Mouse (Mus musculus) liver, adult 2 months (tissue): ENCODE data around the gene Tmem218. TPM values are rescaled to one million over a fixed set of nuclear protein-coding genes. Genes with fewer than 3 reads are reported as not detected.

ENCODE experiments used
- DNase-seq: peaks from one replicate; pipeline ENCODE4 v3.0.0-alpha.2; 2011; ENCODE audit warnings: low read depth, low spot score; ENCODE audit errors: extremely low read depth
- H3K27ac ChIP-seq: fragments of 200-500 bp; replicated peaks from 2 replicates; pipeline ENCODE4 v1.5.1; 2012; ENCODE audit warnings: low read depth, mild to moderate bottlenecking, control low read depth, inconsistent platforms, low read length; ENCODE audit not compliant: insufficient read depth
- H3K27me3 ChIP-seq: fragments of 200-500 bp; 2 replicates; pipeline ENCODE4 v1.6.1; 2012; ENCODE audit warnings: mild to moderate bottlenecking, moderate library complexity, low read length, inconsistent platforms; ENCODE audit not compliant: control insufficient read depth, insufficient read depth
- H3K36me3 ChIP-seq: fragments of 200-500 bp; 2 replicates; pipeline ENCODE4 v1.6.1; 2012; ENCODE audit warnings: low read length, inconsistent platforms; ENCODE audit not compliant: control insufficient read depth, insufficient read depth
- H3K4me1 ChIP-seq: fragments of 200-500 bp; 2 replicates; pipeline ENCODE4 v1.6.1; 2011; ENCODE audit warnings: low read length; ENCODE audit not compliant: control insufficient read depth, insufficient read depth
- H3K4me3 ChIP-seq: fragments of 200-500 bp; 2 replicates; pipeline ENCODE4 v1.5.1; 2011; ENCODE audit warnings: low read depth, mild to moderate bottlenecking, control low read depth, low read length, moderate library complexity; ENCODE audit not compliant: insufficient read depth
- H3K79me2 ChIP-seq: fragments of 200-500 bp; 2 replicates; pipeline ENCODE4 v1.6.1; 2012; ENCODE audit warnings: inconsistent platforms, mild to moderate bottlenecking, low read length, moderate library complexity; ENCODE audit not compliant: control insufficient read depth, insufficient read depth
- H3K9ac ChIP-seq: fragments of 200-500 bp; 2 replicates; pipeline ENCODE4 v1.6.1; 2012; ENCODE audit warnings: low read depth, mild to moderate bottlenecking, control low read depth, inconsistent platforms, low read length
- CTCF ChIP-seq: fragments of 200-500 bp; IDR thresholded peaks from 2 replicates; pipeline ENCODE4 v1.5.1; 2011; ENCODE audit warnings: low read depth, low read length, control low read depth
- POLR2A ChIP-seq: fragments of 200-500 bp; IDR thresholded peaks from 2 replicates; pipeline ENCODE4 v1.6.1; 2011; ENCODE audit warnings: low read length, control low read depth; ENCODE audit not compliant: insufficient read depth; ENCODE audit errors: extremely low read depth
- WGBS: fragments of 180-500 bp; shearing (Covaris S2); methylation state at CpG from one replicate; pipeline ENCODE4 v1.1.7; 2018; 5-methylcytosine and 5-hydroxymethylcytosine counted together
- polyA plus RNA-seq: library from polyadenylated mRNA; depleted of rRNA; stranded (reverse); fragments of >200 nt; gene quantifications from 2 replicates; pipeline ENCODE4 v1.2.3, GENCODE M21; 2012
- total RNA-seq: library from RNA; depleted of rRNA; stranded (reverse); fragments of >200 nt; gene quantifications from 2 replicates; pipeline ENCODE4 v1.2.3, GENCODE M21; 2014

Gene Tmem218
- total and polyA plus RNA-seq, 2 experiments = 1.1 to 1.4 TPM

DNA sequence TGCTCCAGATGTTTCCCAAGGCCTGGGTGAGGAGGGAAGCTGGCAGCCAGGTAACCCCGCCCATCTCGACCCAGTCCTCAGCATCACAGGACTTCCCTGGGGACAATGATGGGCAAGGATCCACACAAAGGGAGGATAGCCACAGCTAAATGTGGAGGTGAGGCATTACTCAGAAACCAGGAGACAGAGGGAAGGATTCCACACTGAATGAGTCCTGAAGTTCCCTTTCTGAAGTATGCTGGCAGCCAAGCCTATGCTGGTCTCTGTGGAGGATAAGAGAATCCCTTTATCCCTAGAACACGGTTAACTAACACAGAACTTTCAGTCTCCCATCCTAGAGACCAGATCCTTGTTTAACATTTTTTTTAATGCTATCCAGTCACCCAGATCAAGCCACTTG is 20.0 kb upstream of the Tmem218 start:
- H3K4me1 ChIP-seq = no peaks in the 10 kb centered on the region
- 90% methylated on average over 3 of the region's 3 CpGs for WGBS
- no peak overlapping the region for H3K27ac ChIP-seq
- no peaks in the 10 kb centered on the region for H3K36me3 ChIP-seq
- no peak overlapping the region for H3K4me3 ChIP-seq
- no peaks in the 10 kb centered on the region for H3K79me2 ChIP-seq
- DNase-seq = no peak
- no peaks in the 10 kb centered on the region for H3K27me3 ChIP-seq
- H3K9ac ChIP-seq = no peak overlapping the region
- TF ChIP-seq POLR2A (no peak), CTCF (no peak)

DNA sequence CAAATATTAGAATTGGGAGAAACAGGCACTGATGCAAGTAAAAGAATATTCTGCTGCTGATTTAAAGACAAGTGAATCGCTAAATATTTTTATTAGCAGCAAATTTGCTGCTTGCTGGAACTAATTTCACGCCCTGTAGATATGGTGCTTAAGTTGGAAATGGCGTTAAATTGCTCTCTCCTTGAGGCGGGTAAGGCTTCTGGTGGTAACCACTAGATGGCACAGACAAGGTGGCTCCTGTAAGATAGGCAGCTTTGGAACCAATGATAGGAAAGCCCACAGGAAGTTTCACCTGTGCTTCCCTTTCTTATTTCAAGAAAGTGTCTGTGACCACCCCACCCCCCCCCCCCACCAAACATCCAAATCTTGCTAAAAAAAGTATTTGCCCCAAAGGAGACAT is 11.0 kb upstream of the Tmem218 start:
- Histone ChIP-seq H3K9ac (no peak overlapping the region), H3K79me2 (no peaks in the 10 kb centered on the region), H3K36me3 (no peaks in the 10 kb centered on the region), H3K27ac (no peak overlapping the region), H3K4me3 (no peak overlapping the region), H3K27me3 (no peaks in the 10 kb centered on the region), H3K4me1 (no peaks in the 10 kb centered on the region)
- TF ChIP-seq POLR2A (no peak), CTCF (no peak)
- no peak for DNase-seq
- 89% methylated on average over 4 of the region's 4 CpGs for WGBS

DNA sequence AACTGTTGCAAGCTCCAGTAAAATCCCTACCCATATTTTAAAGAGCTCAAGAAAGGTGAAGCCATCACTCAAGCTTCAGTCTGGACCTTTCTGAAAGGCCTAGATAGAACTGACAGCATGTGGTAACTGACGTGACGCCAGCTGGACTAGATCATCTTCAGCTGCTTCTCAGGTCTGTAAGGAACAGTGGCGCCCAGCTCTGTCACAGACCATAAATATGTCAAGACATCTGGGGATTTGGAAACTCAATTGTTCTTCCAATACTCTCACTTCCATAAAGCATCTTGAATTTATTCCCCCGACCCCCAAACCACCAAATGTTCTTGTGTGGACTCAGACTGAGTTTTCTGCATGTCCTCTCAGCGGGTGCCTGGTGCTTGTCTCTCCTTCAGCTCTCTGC is 7.6 kb upstream of the Tmem218 start:
- no peaks in the 10 kb centered on the region for H3K4me1 ChIP-seq
- TF ChIP-seq CTCF = no peak
- no peak overlapping the region for H3K4me3 ChIP-seq
- H3K27ac ChIP-seq = no peak overlapping the region
- DNase-seq = no peak
- no peak overlapping the region for H3K9ac ChIP-seq
- no peaks in the 10 kb centered on the region for H3K27me3 ChIP-seq
- H3K36me3 ChIP-seq = no peaks in the 10 kb centered on the region
- H3K79me2 ChIP-seq = no peaks in the 10 kb centered on the region
- WGBS = 90% methylated on average over 5 of the region's 5 CpGs

DNA sequence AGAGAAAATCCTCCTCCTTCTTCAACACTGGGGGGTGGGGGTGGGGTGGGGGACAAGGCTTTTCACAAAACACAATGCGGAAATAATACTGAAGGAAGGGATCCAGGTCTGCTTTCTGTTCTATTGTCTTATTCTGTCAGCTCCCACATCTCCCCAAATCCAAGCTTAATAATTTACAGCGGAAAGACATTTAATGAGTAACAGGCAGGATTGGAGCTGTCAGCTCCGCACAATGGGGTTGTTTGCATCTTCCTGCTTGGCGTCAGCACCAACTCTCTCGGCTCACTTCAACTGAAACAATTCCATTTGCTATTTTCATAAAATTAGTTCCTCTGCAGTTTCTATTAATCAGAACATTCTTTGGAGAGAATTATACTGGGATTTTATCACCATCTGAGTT is 4.1 kb upstream of the Tmem218 start:
- Histone ChIP-seq H3K27ac (no peak overlapping the region), H3K27me3 (no peaks in the 10 kb centered on the region), H3K9ac (no peak overlapping the region), H3K4me3 (no peak overlapping the region), H3K4me1 (no peaks in the 10 kb centered on the region), H3K36me3 (no peaks in the 10 kb centered on the region), H3K79me2 (no peaks in the 10 kb centered on the region)
- WGBS = 20% methylated on average over 5 of the region's 5 CpGs
- no peak for TF ChIP-seq CTCF
- TF ChIP-seq POLR2A = no peak
- DNase-seq = peak; percentile 31

DNA sequence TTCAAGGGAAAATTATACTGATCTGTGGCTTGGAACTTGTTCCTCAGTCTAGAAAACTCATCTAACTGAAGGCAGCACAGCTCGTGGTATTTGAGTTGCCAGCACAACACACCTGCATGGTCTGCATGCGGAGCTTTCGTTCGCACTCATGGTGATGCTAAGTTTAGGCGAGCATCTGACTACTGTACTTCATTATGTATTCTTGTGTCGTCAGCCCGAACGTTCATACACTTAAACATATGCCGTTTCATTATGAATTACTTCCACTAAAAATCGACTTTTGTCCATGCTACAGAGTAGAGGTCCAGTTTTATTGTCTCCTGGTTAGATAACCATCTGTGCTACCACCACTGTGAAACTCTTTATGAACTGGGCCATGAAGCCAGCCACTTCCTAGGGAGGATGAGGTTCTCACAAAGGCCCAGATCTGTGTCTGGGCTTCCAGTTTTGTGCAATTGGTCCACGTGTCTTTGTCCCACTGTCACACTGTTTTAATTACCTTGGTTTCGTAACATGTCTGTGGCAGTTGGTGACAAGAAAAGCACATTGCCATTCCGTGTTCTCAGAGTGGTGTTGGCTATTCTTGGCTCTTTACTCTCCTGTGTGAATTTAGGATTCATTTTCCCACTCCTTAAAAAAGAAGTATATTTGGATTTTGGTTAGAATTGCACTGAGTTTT is 5.2 kb downstream of the Tmem218 start:
- no peaks in the 10 kb centered on the region for H3K79me2 ChIP-seq
- DNase-seq = no peak
- H3K4me3 ChIP-seq = no peak overlapping the region
- no peak overlapping the region for H3K9ac ChIP-seq
- H3K4me1 ChIP-seq = no peaks in the 10 kb centered on the region; the same call in 1 of the 2 replicates
- 83% methylated on average over 13 of the region's 13 CpGs for WGBS
- H3K27me3 ChIP-seq = no peaks in the 10 kb centered on the region
- no peaks in the 10 kb centered on the region for H3K36me3 ChIP-seq
- TF ChIP-seq POLR2A = no peak
- TF ChIP-seq CTCF = no peak
- no peak overlapping the region for H3K27ac ChIP-seq

DNA sequence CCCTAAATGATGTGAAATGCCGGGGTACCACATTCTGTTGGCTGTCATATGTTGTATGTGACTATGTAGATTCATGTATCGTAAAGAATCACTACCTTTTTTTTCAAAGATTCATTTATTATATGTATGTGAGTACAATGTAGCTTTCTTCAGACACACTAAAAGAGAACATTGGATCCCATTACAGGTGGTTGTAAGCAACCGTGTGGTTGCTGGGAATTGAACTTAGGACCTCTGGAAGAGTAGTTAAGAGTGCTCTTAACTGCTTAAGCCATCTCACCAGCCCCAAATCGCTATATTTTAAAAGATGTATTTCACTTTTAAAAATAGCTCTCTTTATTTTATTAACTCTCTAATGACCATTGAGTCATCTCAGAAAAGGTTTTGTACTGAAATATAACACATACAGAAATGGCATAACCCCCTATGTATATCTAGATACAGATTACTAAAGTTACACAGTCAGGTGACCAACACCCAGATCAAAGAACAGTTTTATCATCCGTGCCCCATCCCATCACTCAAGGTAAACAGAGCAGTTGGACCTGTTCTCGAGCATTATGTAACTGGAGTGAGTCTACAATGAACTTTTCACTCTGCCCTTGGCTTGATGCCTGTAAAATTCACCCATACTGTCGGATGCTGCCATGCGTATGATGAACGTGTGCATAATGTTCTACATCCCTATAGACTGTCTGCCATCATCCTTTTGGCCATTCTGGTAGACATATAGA is 6.5 kb downstream of the Tmem218 start:
- TF ChIP-seq CTCF = no peak
- TF ChIP-seq POLR2A = no peak
- Histone ChIP-seq H3K27me3 (no peaks in the 10 kb centered on the region), H3K79me2 (no peaks in the 10 kb centered on the region), H3K9ac (no peak overlapping the region), H3K4me1 (no peaks in the 10 kb centered on the region; the same call in 1 of the 2 replicates), H3K27ac (no peak overlapping the region), H3K36me3 (no peaks in the 10 kb centered on the region), H3K4me3 (no peak overlapping the region)
- DNase-seq = peak; percentile 69
- 43% methylated on average over 9 of the region's 9 CpGs for WGBS
